Mouse (Mus musculus) kidney, embryonic 14.5 days (tissue): ENCODE results near the gene Kcnj6. TPM values are rescaled to one million over a fixed set of nuclear protein-coding genes. Genes with fewer than 3 reads are reported as not detected.

Source experiments
- ATAC-seq: fragments of 200-750 bp; cut with Nextera tagmentation; 2 replicates; pipeline ENCODE4 v1.8.0; 2017; ENCODE audit warnings: moderate number of reproducible peaks, mild to moderate bottlenecking, moderate TSS enrichment, moderate library complexity; ENCODE audit not compliant: low FRiP score, low TSS enrichment
- H3K27ac ChIP-seq: fragments of 300-500 bp; sonication (generic); 2 replicates; pipeline ENCODE4 v1.5.1; 2014; ENCODE audit warnings: low read depth, mild to moderate bottlenecking, low read length, moderate library complexity, mixed read lengths
- H3K27me3 ChIP-seq: fragments of 300-500 bp; sonication (generic); 2 replicates; pipeline ENCODE4 v1.6.1; 2014; ENCODE audit warnings: mild to moderate bottlenecking, low read length; ENCODE audit not compliant: control insufficient read depth, insufficient read depth
- H3K36me3 ChIP-seq: fragments of 300-500 bp; sonication (generic); 2 replicates; pipeline ENCODE4 v1.6.1; 2014; ENCODE audit warnings: low read length, mixed read lengths; ENCODE audit not compliant: control insufficient read depth, insufficient read depth
- H3K4me1 ChIP-seq: fragments of 300-500 bp; sonication (generic); 2 replicates; pipeline ENCODE4 v1.6.1; 2014; ENCODE audit warnings: low read length, mixed read lengths; ENCODE audit not compliant: control insufficient read depth, insufficient read depth
- H3K4me2 ChIP-seq: fragments of 300-500 bp; sonication (generic); replicated peaks from 2 replicates; pipeline ENCODE4 v1.6.1; 2014; ENCODE audit warnings: low read depth, mild to moderate bottlenecking, low read length
- H3K4me3 ChIP-seq: fragments of 300-500 bp; sonication (generic); 2 replicates; pipeline ENCODE4 v1.5.1; 2014; ENCODE audit warnings: mild to moderate bottlenecking, low read length
- H3K9ac ChIP-seq: fragments of 300-500 bp; sonication (generic); 2 replicates; pipeline ENCODE4 v1.6.1; 2014; ENCODE audit warnings: low read depth, mild to moderate bottlenecking, low read length, moderate library complexity
- H3K9me3 ChIP-seq: fragments of 300-500 bp; sonication (generic); 2 replicates; pipeline ENCODE4 v1.6.1; 2016; ENCODE audit warnings: low read length; ENCODE audit not compliant: control insufficient read depth
- whole genome bisulfite sequencing: fragments of 180-500 bp; shearing (Covaris S2); extraction: QIAGEN DNeasy Blood & Tissue Kit; methylation state at CpG from one replicate; pipeline ENCODE4 v1.1.7; 2014; 5-methylcytosine and 5-hydroxymethylcytosine counted together
- polyA plus RNA-seq: library from polyadenylated mRNA; unstranded; fragments of >200 nt; fragmentation: Nextera tagmentation; extraction: Ambion mirVana; gene quantifications from 2 replicates; pipeline ENCODE4 v1.2.1, GENCODE M21; 2014

Kcnj6 gene
- polyA plus RNA-seq, 1 experiment from 2014 or later: not detected

- Histone ChIP-seq H3K4me2 (no peak overlapping the region), H3K27me3 (no peaks in the 10 kb centered on the region), H3K27ac (no peak overlapping the region), H3K9ac (no peak overlapping the region), H3K4me3 (no peak overlapping the region), H3K4me1 (no peaks in the 10 kb centered on the region), H3K9me3 (no peaks in the 10 kb centered on the region), H3K36me3 (no peaks in the 10 kb centered on the region)
- ATAC-seq: no peak
- WGBS: 85% methylated on average over 7 of the region's 7 CpGs
These were observed 208.8 kb downstream of the Kcnj6 start for GRCm38 (mm10) chr16:94788716-94789115.

GRCm38 (mm10) chr16:94788165-94788564 lies 209.3 kb downstream of the Kcnj6 start:
- Histone ChIP-seq H3K27me3 (no peaks in the 10 kb centered on the region), H3K9ac (no peak overlapping the region), H3K4me2 (no peak overlapping the region), H3K36me3 (no peaks in the 10 kb centered on the region), H3K4me3 (no peak overlapping the region), H3K9me3 (no peaks in the 10 kb centered on the region), H3K27ac (no peak overlapping the region), H3K4me1 (no peaks in the 10 kb centered on the region)
- WGBS: 5% methylated on average over 16 of the region's 16 CpGs
- ATAC-seq: no peak

DNA sequence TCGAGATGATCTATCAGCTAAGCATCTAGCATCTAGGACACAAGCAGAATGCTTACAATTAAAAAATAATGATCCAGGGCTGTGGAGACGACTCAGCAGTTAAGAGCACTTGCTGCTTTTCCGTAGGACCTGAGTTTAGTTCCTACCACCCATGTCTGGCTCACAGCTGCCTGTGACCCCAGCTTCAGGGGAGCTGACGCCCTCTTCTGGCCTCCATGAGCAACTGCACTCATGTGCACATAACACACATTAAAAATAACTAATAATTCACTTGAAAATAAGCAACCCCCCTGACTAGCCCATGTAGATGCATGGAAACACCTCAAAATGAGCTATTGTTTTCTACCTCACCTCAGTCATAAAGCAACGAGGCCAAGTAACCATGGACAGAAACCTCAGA lies 211.6 kb downstream of the Kcnj6 start:
- Histone ChIP-seq H3K4me3 (no peak overlapping the region), H3K36me3 (no peaks in the 10 kb centered on the region), H3K27me3 (no peaks in the 10 kb centered on the region), H3K27ac (no peak overlapping the region), H3K4me1 (no peaks in the 10 kb centered on the region), H3K9me3 (no peaks in the 10 kb centered on the region), H3K9ac (no peak overlapping the region), H3K4me2 (no peak overlapping the region)
- ATAC-seq: no peak
- 81% methylated on average over 5 of the region's 5 CpGs for WGBS

DNA sequence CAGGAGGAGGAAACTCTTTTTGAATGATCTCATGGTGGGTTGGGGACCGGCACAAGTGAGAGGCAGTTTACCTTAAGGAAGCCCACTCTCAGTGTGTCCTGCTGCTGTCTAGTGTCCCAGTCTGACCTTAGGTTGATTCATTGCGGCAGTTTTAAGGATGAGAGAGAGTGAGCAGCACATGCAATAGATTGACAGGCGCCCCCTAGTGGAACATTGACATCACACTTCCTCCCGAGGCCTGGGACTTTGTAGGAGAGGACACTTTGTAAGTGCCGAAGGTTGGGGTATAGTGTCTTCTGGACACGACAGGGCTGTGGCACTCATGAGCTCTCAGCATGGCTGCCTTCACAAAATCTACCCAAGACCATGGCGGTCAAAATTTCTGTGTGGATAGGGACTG lies 213.8 kb downstream of the Kcnj6 start:
- WGBS: 72% methylated on average over 7 of the region's 7 CpGs
- Histone ChIP-seq H3K9ac (no peak overlapping the region), H3K4me2 (no peak overlapping the region), H3K4me3 (no peak overlapping the region), H3K27me3 (no peaks in the 10 kb centered on the region), H3K27ac (no peak overlapping the region), H3K36me3 (no peaks in the 10 kb centered on the region), H3K9me3 (peaks cover 4% of the 10 kb centered on the region; the same call in 1 of the 2 replicates), H3K4me1 (no peaks in the 10 kb centered on the region)
- ATAC-seq: no peak

DNA sequence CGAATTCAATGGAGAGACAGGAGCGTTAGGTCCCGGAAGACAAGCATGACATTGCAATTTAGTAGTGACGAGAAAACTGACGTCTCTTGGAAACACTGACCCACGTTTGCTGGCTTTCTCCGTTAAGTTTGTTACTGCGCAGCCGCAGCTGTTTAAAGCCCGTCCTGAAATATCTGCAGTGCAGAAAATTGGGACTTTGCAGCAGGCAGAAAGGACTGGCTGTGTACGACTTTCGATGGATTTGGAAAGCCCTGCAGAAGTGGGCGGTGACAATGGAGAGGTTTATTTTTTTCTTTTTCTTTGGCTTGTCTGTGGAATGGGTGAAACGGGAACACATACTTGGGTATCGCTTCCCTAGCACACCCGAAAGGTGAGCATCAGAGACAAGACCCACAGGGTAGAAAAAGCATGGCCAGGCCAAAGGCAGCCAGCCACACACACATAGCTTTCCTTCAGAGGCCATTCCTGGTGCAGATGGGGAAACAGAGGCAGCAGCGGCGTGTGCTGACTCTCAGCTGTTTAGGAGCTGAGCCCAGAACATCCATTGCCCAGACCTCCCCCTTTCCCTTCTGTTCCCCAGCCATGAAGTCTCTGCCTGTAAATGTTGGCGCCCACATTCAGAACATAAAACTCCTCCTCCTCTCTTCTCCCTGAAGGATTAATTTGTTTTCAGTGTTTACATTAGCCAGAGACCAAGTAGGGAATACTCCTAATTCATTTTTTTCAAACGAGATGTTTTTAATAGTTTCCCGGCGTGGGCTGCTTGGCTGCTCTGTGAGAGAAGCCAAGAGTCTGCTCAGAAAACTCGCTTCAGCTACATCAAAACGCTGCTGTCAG lies 215.2 kb downstream of the Kcnj6 start:
- no peak overlapping the region for H3K27ac ChIP-seq
- H3K27me3 ChIP-seq: no peaks in the 10 kb centered on the region
- no peak overlapping the region for H3K4me2 ChIP-seq
- H3K9me3 ChIP-seq: peaks cover 4% of the 10 kb centered on the region; the same call in 1 of the 2 replicates
- no peaks in the 10 kb centered on the region for H3K36me3 ChIP-seq
- H3K4me1 ChIP-seq: no peaks in the 10 kb centered on the region
- no peak overlapping the region for H3K9ac ChIP-seq
- no peak overlapping the region for H3K4me3 ChIP-seq
- WGBS: 71% methylated on average over 24 of the region's 24 CpGs
- ATAC-seq: no peak; the same call in 1 of the 2 replicates

DNA sequence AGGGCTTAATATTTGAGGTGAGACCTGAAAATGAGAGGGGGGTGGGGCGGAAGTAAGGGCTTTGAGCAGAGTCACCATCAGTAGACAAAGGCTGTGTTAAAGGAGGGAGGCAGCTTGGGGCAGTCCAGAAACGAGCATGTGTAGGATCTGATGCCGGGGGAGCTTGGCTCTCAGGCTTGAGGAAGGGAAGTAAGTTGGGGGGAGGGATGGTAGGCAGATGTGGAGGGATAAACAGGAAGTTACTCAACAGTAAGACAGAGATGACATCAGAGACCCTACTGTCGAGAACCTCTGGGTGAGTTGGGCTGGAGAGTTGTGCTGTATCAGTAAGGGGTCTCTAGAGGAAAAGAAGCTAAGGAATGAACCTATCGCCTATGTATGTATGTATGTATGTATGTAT lies 223.6 kb downstream of the Kcnj6 start:
- Histone ChIP-seq H3K4me2 (no peak overlapping the region), H3K27ac (no peak overlapping the region), H3K9ac (no peak overlapping the region), H3K36me3 (no peaks in the 10 kb centered on the region), H3K4me1 (no peaks in the 10 kb centered on the region), H3K9me3 (peaks cover 1% of the 10 kb centered on the region; the same call in 1 of the 2 replicates), H3K4me3 (no peak overlapping the region), H3K27me3 (no peaks in the 10 kb centered on the region)
- ATAC-seq: no peak
- 76% methylated on average over 5 of the region's 5 CpGs for WGBS

GRCm38 (mm10) chr16:94767606-94768005 lies 229.9 kb downstream of the Kcnj6 start:
- 71% methylated on average over 6 of the region's 6 CpGs for WGBS

DNA sequence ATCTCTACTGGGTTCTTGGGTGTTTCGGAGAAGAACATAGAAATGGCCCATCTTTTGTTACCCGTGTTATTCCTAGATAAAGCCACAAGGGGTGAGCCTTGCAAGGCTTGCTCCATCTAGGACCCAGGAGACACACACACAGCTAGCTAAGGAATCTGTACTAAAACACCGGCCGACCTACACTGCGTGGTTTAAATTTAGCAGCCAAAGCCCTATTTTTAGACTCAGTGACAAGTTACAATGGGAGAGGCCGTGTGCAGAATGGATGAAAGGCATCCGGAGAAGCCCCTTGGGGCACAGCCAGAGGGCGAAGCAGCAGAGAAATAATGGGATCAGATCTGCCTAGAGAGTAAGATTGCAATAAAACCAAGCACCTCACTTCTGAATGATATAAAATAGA lies 232.4 kb downstream of the Kcnj6 start:
- Histone ChIP-seq H3K4me3 (no peak overlapping the region), H3K9me3 (no peaks in the 10 kb centered on the region), H3K27me3 (no peaks in the 10 kb centered on the region), H3K27ac (no peak overlapping the region), H3K9ac (no peak overlapping the region), H3K36me3 (no peaks in the 10 kb centered on the region), H3K4me2 (no peak overlapping the region; the same call in 1 of the 2 replicates), H3K4me1 (0 out of 2 replicates have a peak, but pooled peaks cover 6% of the 10 kb centered on the region)
- 42% methylated on average over 8 of the region's 8 CpGs for WGBS
- no peak for ATAC-seq

More at GRCm38 (mm10) chr16:94767606-94768005, 229.9 kb downstream of the Kcnj6 start:
- Histone ChIP-seq H3K4me3 (no peak overlapping the region), H3K9ac (no peak overlapping the region), H3K4me1 (0 out of 2 replicates have a peak, but pooled peaks cover 6% of the 10 kb centered on the region), H3K36me3 (no peaks in the 10 kb centered on the region), H3K4me2 (no peak overlapping the region), H3K27me3 (no peaks in the 10 kb centered on the region), H3K27ac (no peak overlapping the region), H3K9me3 (no peaks in the 10 kb centered on the region)
- no peak for ATAC-seq

DNA sequence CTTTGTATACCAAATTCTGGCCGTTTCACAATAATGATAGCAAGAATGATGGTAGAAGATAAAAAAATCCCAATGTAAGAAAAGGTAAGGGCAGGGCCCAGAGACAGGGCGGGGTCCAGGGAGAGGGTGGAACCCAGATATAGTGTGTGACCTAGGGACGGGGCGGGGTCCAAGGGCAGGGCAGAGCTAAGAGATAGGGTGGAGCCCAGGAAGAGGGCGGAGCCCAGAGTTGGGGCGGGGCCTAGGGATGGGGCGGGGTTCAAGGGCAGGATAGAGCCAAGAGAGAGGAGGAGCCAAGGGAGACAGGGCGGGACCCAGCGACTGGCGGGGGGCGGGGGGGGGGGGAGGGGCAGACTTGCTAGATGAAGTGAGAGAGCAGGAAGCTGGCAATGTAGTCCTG lies 236.8 kb downstream of the Kcnj6 start:
- H3K9ac ChIP-seq: no peak overlapping the region
- 52% methylated on average over 8 of the region's 11 CpGs for WGBS
- no peak for ATAC-seq
- no peaks in the 10 kb centered on the region for H3K27me3 ChIP-seq
- 0 out of 2 replicates have a peak, but pooled peaks cover 6% of the 10 kb centered on the region for H3K4me1 ChIP-seq
- no peaks in the 10 kb centered on the region for H3K36me3 ChIP-seq
- no peak overlapping the region for H3K27ac ChIP-seq
- no peak overlapping the region for H3K4me3 ChIP-seq
- H3K9me3 ChIP-seq: no peaks in the 10 kb centered on the region
- H3K4me2 ChIP-seq: no peak overlapping the region
